Mouse (Mus musculus) stomach, embryonic 15.5 days (tissue): ENCODE measurements around the gene B4galnt2. TPM values are rescaled to one million over a fixed set of nuclear protein-coding genes. Genes with fewer than 3 reads are reported as not detected.
A peak's percentile ranks its signal among the peaks of the same experiment; 100 is the strongest.

Experiments used
- ATAC-seq: fragments of 200-750 bp; cut with Nextera tagmentation; 2 replicates; pipeline ENCODE4 v1.8.0; 2017; ENCODE audit warnings: low read depth, moderate number of reproducible peaks, moderate TSS enrichment; ENCODE audit not compliant: insufficient read depth, low FRiP score
- H3K27ac ChIP-seq: fragments of 300-500 bp; sonication (generic); 2 replicates; pipeline ENCODE4 v1.5.1; 2015; ENCODE audit warnings: mild to moderate bottlenecking, inconsistent platforms
- H3K27me3 ChIP-seq: fragments of 300-500 bp; sonication (generic); replicated peaks from 2 replicates; pipeline ENCODE4 v1.6.1; 2015; ENCODE audit warnings: inconsistent platforms
- H3K36me3 ChIP-seq: fragments of 300-500 bp; sonication (generic); 2 replicates; pipeline ENCODE4 v1.6.1; 2015; ENCODE audit warnings: inconsistent platforms
- H3K4me1 ChIP-seq: fragments of 300-500 bp; sonication (generic); 2 replicates; pipeline ENCODE4 v1.6.1; 2015; ENCODE audit warnings: inconsistent platforms
- H3K4me2 ChIP-seq: fragments of 300-500 bp; sonication (generic); 2 replicates; pipeline ENCODE4 v1.6.1; 2015; ENCODE audit warnings: mild to moderate bottlenecking, inconsistent platforms
- H3K4me3 ChIP-seq: fragments of 300-500 bp; sonication (generic); replicated peaks from 2 replicates; pipeline ENCODE4 v1.5.1; 2015; ENCODE audit warnings: inconsistent platforms
- H3K9ac ChIP-seq: fragments of 300-500 bp; sonication (generic); 2 replicates; pipeline ENCODE4 v1.6.1; 2015; ENCODE audit warnings: inconsistent platforms
- H3K9me3 ChIP-seq: fragments of 300-500 bp; sonication (generic); 2 replicates; pipeline ENCODE4 v1.6.1; 2016; ENCODE audit warnings: inconsistent platforms
- WGBS: fragments of 180-500 bp; shearing (Covaris S2); methylation state at CpG from one replicate; pipeline ENCODE4 v1.1.7; 2015; 5-methylcytosine and 5-hydroxymethylcytosine counted together
- polyA plus RNA-seq: library from polyadenylated mRNA; unstranded; fragments of >200 nt; fragmentation: Nextera tagmentation; extraction: Ambion mirVana; gene quantifications from 2 replicates; pipeline ENCODE4 v1.2.1, GENCODE M21; 2015

Gene B4galnt2
- polyA plus RNA-seq, 1 experiment from 2014 or later = 8.9 TPM

DNA sequence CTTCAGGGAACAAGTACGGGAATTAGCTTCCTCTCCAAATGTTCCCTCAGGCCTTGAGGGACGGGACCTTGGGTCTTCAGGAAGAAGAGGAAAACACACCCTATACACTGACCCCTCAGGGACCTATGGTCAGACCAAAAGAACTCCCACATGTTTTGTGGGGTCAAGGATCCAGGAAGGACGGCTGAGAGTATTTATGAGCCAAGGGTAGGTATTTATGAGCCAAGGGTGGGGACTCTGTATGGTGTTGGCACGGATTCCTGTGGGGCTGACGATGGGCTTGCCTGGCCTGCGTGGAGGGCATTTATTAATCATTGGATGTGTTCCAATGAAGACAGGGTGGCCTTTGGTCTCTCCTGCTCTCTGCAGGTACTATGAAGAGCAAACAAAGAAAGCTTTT lies 78.3 kb downstream of the B4galnt2 start:
- Histone ChIP-seq H3K9ac (no peak overlapping the region), H3K4me2 (no peak overlapping the region), H3K4me3 (no peak overlapping the region), H3K4me1 (peaks cover 36% of the 10 kb centered on the region), H3K27ac (no peak overlapping the region; the same call in 1 of the 2 replicates), H3K27me3 (peaks cover 37% of the 10 kb centered on the region), H3K9me3 (no peaks in the 10 kb centered on the region), H3K36me3 (no peaks in the 10 kb centered on the region)
- no peak for ATAC-seq
- 61% methylated on average over 6 of the region's 6 CpGs for WGBS

DNA sequence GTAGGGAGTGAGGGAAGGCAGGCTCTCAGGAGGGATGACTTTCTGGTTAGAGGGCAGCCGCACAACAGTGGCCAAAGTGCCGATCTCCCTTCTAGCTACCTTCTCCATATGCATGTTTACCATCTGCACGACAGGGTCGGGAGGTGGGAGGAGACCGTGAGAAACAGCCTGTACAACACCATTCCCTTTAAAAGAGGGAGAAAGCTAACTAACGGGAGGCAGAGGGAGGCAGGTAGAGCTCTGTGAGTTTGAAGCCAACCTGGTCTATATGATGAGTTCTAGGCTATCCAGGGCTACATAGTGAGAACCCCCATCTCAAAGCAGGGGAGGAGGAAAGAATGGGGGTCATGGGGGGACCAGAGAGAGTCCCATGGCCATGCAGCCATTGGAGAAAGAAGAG lies 78.9 kb downstream of the B4galnt2 start:
- Histone ChIP-seq H3K9me3 (no peaks in the 10 kb centered on the region), H3K4me1 (peaks cover 42% of the 10 kb centered on the region), H3K9ac (no peak overlapping the region), H3K4me2 (0 out of 2 replicates have a peak overlapping the region, but pooled peaks have one; percentile 3), H3K4me3 (no peak overlapping the region), H3K27me3 (peaks cover 43% of the 10 kb centered on the region), H3K27ac (no peak overlapping the region), H3K36me3 (no peaks in the 10 kb centered on the region)
- ATAC-seq = no peak
- WGBS = 33% methylated on average over 6 of the region's 6 CpGs

DNA sequence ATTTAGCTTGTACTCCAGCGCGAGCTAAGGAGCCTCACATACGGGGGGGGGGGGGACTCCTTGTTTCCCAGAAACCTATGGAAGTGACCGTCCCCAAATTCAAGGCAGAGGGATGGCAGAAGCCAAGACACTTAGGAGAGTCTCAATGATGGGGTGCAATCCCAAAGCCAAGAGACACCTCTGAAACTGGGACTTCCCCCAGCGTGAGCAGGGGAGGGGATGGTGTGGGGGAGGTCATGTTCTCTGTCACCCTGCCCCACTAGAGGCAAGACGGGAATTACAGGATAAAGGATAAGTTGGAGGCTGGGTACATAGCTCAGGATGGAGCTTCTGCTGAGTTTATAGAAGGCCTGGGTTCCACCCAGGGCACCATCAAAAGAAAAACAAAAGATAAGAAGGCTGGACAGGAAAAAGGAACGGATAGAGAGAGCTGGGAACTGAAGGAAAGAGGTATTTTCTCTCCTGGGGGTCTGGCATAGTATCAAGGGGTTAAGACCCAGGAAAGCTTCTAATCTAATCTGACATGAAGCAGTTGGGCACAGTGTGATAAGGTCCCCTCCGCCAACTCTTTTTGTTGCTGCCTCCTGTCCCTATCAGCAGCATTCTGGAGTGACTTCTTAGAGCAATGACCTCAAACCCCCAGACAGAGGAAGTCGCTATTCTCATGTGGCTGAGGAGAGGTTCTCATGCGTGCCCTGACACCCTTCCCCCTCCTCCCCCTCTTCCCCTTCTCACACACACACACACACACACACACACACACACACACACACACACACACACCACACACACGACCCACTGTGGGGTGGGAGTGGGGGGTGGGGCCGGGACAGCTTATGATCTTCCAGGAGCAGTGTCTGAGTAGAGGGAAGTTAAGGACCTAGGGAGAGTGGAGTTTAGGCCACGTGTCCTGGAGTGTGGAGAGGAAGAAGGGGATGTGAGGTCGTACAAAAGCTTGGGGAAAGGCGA lies 79.7 kb downstream of the B4galnt2 start:
- no peak overlapping the region for H3K4me3 ChIP-seq
- peaks cover 49% of the 10 kb centered on the region for H3K4me1 ChIP-seq
- H3K36me3 ChIP-seq = no peaks in the 10 kb centered on the region
- no peak; the same call in 1 of the 2 replicates for ATAC-seq
- no peaks in the 10 kb centered on the region for H3K9me3 ChIP-seq
- H3K27me3 ChIP-seq = peaks cover 51% of the 10 kb centered on the region
- H3K4me2 ChIP-seq = no peak overlapping the region; the same call in 1 of the 2 replicates
- 25% methylated on average over 15 of the region's 15 CpGs for whole genome bisulfite sequencing
- H3K27ac ChIP-seq = no peak overlapping the region
- no peak overlapping the region for H3K9ac ChIP-seq

DNA sequence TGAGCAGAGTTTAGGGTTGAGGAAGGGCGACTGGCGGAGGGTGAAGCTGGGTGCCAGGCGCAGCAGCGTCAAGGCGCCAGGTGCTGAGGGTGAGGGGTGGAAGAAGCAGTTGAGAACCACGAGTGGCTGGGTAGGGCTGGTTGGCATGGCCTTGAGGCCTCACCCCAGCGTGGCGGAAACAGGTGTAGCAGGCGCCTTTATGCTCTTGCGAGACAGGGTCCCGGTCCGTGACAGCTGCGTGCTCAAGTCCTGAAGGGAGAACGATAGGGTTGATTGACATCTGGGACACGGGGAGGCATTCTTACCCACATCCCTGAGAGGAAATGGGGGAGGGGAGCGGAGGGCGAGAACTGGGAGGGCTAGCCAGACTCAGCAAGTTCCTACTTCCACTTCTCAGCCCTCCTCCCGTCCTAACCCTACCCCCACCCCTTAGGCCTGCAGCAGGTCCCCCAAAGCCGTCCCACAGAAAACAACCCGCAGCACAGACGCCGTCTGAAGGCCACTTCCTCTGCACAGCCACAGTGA lies 80.5 kb downstream of the B4galnt2 start:
- WGBS = 9% methylated on average over 22 of the region's 22 CpGs
- Histone ChIP-seq H3K9ac (no peak overlapping the region), H3K9me3 (no peaks in the 10 kb centered on the region), H3K4me2 (peak overlapping the region; percentile 37), H3K27ac (no peak overlapping the region), H3K36me3 (no peaks in the 10 kb centered on the region), H3K27me3 (peaks cover 60% of the 10 kb centered on the region), H3K4me1 (peaks cover 49% of the 10 kb centered on the region), H3K4me3 (0 out of 2 replicates have a peak overlapping the region, but pooled peaks have one; percentile 1)
- ATAC-seq = no peak

GRCm38 (mm10) chr11:95833631-95834142 lies 81.0 kb downstream of the B4galnt2 start:
- Histone ChIP-seq H3K27ac (no peak overlapping the region), H3K9ac (no peak overlapping the region), H3K4me3 (no peak overlapping the region), H3K27me3 (peaks cover 65% of the 10 kb centered on the region), H3K9me3 (no peaks in the 10 kb centered on the region), H3K4me1 (peaks cover 49% of the 10 kb centered on the region), H3K36me3 (no peaks in the 10 kb centered on the region), H3K4me2 (peak overlapping the region; percentile 37)
- no peak for ATAC-seq
- 13% methylated on average over 18 of the region's 18 CpGs for WGBS

DNA sequence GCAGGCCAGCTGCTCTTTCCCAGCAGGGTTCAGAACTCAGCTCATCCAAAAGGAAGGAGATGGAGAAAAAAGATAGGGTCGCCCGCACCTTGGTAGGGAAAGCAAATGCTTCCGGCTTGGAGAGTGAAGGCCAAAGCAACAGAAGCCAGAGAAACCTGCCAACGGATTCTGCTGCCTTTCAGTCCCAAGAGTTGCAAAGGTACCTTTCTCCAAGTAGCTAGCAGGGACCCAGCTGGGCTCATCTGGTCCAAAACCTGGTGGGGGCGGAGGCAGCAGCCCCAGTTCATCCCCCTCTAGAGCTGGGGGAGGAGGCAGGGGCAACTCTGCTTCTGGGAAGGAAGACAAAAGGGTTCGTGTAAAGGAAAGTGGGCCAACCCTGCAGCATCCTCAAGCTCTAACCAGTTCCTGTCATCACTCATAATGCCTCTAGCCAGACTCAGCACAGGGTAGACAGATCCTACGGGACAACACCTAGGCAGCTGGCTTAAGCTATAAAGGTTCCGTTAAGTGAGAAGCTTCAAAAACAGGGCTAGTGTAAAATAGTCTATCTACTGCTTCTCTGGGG lies 81.6 kb downstream of the B4galnt2 start:
- Histone ChIP-seq H3K9me3 (no peaks in the 10 kb centered on the region), H3K36me3 (no peaks in the 10 kb centered on the region), H3K9ac (no peak overlapping the region), H3K27me3 (peaks cover 71% of the 10 kb centered on the region), H3K4me3 (no peak overlapping the region), H3K4me2 (no peak overlapping the region), H3K27ac (no peak overlapping the region), H3K4me1 (peaks cover 49% of the 10 kb centered on the region)
- no peak for ATAC-seq
- 35% methylated on average over 8 of the region's 8 CpGs for WGBS

- Histone ChIP-seq H3K4me1 (peaks cover 46% of the 10 kb centered on the region), H3K36me3 (no peaks in the 10 kb centered on the region), H3K9me3 (no peaks in the 10 kb centered on the region), H3K4me2 (no peak overlapping the region), H3K27me3 (peaks cover 74% of the 10 kb centered on the region), H3K4me3 (no peak overlapping the region), H3K9ac (no peak overlapping the region), H3K27ac (no peak overlapping the region)
- no peak for ATAC-seq
- WGBS = 55% methylated on average over 18 of the region's 18 CpGs
Observed at GRCm38 (mm10) chr11:95832129-95833005, 82.3 kb downstream of the B4galnt2 start.

- Histone ChIP-seq H3K9me3 (no peaks in the 10 kb centered on the region), H3K36me3 (no peaks in the 10 kb centered on the region), H3K27ac (no peak overlapping the region), H3K4me1 (peaks cover 39% of the 10 kb centered on the region), H3K9ac (no peak overlapping the region), H3K27me3 (peaks cover 81% of the 10 kb centered on the region), H3K4me3 (peak overlapping the region; percentile 28), H3K4me2 (peak overlapping the region; percentile 53)
- 9% methylated on average over 15 of the region's 15 CpGs for WGBS
- no peak for ATAC-seq
Observed at GRCm38 (mm10) chr11:95831641-95832040, 83.0 kb downstream of the B4galnt2 start.

DNA sequence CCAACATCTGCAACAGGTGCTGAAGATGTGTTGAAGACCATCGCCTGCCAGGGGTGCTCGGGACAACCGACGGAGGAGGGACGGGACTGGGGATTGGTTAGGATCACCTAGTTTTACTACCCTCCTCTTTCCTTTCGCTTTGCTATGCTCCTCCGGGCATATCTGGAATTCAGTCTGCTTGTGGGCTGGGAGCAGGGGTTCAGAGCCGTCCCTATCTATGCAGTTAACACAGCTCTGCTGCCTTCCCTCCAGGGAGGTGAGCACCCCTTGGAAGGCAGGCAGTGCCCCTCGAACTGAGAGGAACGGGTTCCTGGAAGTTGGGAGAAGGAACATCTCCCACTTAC lies 83.4 kb downstream of the B4galnt2 start:
- ATAC-seq = no peak
- Histone ChIP-seq H3K4me3 (peak overlapping the region; percentile 28), H3K9ac (no peak overlapping the region), H3K4me2 (peak overlapping the region; percentile 53), H3K27me3 (peaks cover 84% of the 10 kb centered on the region), H3K9me3 (no peaks in the 10 kb centered on the region), H3K36me3 (no peaks in the 10 kb centered on the region), H3K27ac (no peak overlapping the region), H3K4me1 (peaks cover 35% of the 10 kb centered on the region)
- WGBS = 7% methylated on average over 10 of the region's 10 CpGs

DNA sequence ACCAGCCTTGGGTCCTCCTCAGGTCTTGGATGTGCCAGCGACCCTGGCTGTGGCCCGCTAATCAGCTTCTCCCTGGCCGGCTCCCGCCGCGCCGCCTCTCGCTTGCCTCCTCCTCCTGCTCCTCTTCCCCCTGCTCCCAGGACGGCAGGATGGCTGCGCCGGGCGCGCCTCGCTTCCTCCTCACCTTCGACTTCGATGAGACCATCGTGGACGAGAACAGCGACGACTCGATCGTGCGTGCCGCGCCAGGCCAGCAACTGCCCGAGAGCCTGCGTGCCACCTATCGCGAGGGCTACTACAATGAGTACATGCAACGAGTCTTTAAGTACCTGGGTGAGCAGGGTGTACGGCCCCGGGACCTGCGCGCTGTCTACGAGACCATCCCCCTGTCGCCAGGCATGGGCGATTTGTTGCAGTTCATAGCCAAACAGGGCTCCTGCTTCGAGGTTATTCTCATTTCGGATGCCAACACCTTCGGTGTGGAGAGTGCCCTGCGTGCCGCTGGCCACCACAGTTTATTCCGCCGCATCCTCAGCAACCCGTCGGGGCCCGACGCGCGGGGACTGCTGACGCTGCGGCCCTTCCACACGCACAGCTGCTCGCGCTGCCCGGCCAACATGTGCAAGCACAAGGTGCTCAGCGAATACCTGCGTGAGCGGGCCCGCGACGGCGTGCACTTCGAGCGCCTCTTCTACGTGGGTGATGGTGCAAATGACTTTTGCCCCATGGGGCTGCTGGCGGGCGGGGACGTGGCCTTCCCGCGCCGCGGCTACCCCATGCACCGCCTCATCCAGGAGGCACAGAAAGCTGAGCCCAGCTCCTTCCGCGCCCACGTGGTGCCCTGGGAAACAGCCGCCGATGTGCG lies 84.0 kb downstream of the B4galnt2 start:
- Histone ChIP-seq H3K27ac (no peak overlapping the region), H3K9ac (no peak overlapping the region), H3K9me3 (no peaks in the 10 kb centered on the region), H3K27me3 (peaks cover 84% of the 10 kb centered on the region), H3K36me3 (no peaks in the 10 kb centered on the region), H3K4me2 (peak overlapping the region; percentile 53), H3K4me1 (peaks cover 31% of the 10 kb centered on the region), H3K4me3 (peak overlapping the region; percentile 28)
- 2% methylated on average over 79 of the region's 80 CpGs for whole genome bisulfite sequencing
- no peak for ATAC-seq
